Comparison of ENCODE assay signal across 9 mouse cellular contexts in the genomic region with DNA sequence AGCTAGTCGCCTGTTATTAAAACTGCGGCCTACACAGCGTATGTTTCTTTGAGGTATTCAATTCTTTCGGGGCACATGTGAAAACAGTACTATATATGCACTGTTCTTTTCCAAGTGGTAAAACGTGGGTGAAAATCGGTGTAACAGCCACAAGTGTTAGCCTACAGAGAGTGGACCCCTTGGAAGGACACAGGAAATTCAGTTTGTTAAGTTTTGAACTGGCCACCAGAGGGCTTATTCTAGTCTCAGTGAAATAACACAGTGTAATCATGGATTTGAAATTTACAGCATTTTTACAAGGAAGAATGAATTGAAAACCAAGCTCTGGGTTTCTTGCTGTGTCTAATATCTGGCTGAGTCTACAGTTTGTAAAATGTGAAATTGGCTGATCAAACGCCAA.
DNase-seq lines count a peak whose midpoint lies in the region; ATAC-seq lines count a peak whose summit lies in the region.
"Had no signal": no experiment of that assay in that cellular context is flagged by ENCODE, and none has a peak within 500 bp of the region (broad histone marks: within the 10 kb centered on the region; RNA-seq: fewer than 3 reads in every experiment).

No protein-coding gene starts in this region.

- DNase-seq in adrenal gland, postnatal 14 days: peak; percentile 10
- no peak for DNase-seq in adrenal gland, adult 2 months
- peak; percentile 42 for DNase-seq in kidney, adult 9 months
- no peak for DNase-seq in kidney, adult 11 months
- DNase-seq in NIH3T3 (ENCODE audit: low read depth): peak; percentile 71
- no peak for DNase-seq in liver, embryonic 11.5 days (ENCODE audit: low spot score)
- no peak for DNase-seq in right cerebral cortex, adult 2 months (ENCODE audit: low spot score in 2 of 2)

- H3K4me1 ChIP-seq in liver, embryonic 11.5 days (replicated peaks; ENCODE audit: control insufficient read depth, insufficient read depth, low read length): no peaks in the 10 kb centered on the region
- H3K4me1 ChIP-seq in midbrain, embryonic 13.5 days (replicated peaks): no peaks in the 10 kb centered on the region

- no peak for ATAC-seq in liver, embryonic 11.5 days (replicated peaks; ENCODE audit: low FRiP score)
- no peak for ATAC-seq in midbrain, embryonic 13.5 days

- H3K36me3 ChIP-seq in liver, embryonic 11.5 days (ENCODE audit: control insufficient read depth, insufficient read depth, low read length): no peaks in the 10 kb centered on the region
- H3K36me3 ChIP-seq in midbrain, embryonic 13.5 days: no peaks in the 10 kb centered on the region
- H3K36me3 ChIP-seq: lung, embryonic 15.5 days had no signal

- H3K9me3 ChIP-seq in liver, embryonic 11.5 days (ENCODE audit: control insufficient read depth, low read length): no peaks in the 10 kb centered on the region
- H3K9me3 ChIP-seq in midbrain, embryonic 13.5 days: no peaks in the 10 kb centered on the region
- H3K9me3 ChIP-seq: lung, embryonic 15.5 days had no signal

- 76% methylated on average over 7 of the region's 7 CpGs for WGBS in liver, embryonic 11.5 days
- WGBS in midbrain, embryonic 13.5 days: 85% methylated on average over 7 of the region's 7 CpGs

- no peak overlapping the region for H3K9ac ChIP-seq in liver, embryonic 11.5 days (ENCODE audit: low read depth, low read length)
- H3K9ac ChIP-seq in midbrain, embryonic 13.5 days (replicated peaks): no peak overlapping the region
- H3K9ac ChIP-seq: lung, embryonic 15.5 days had no signal

- H3K4me2 ChIP-seq in liver, embryonic 11.5 days: peak overlapping the region; percentile 5; the same call in 1 of the 2 replicates
- H3K4me2 ChIP-seq in midbrain, embryonic 13.5 days (replicated peaks): no peak overlapping the region
- H3K4me2 ChIP-seq: lung, embryonic 15.5 days had no signal

- H3K27ac ChIP-seq in liver, embryonic 11.5 days (ENCODE audit: low read depth, low read length): 0 out of 2 replicates have a peak overlapping the region, but pooled peaks have one; percentile 46
- no peak overlapping the region for H3K27ac ChIP-seq in midbrain, embryonic 13.5 days
- H3K27ac ChIP-seq: lung, embryonic 15.5 days had no signal

- no peaks in the 10 kb centered on the region for H3K27me3 ChIP-seq in liver, embryonic 11.5 days (replicated peaks; ENCODE audit: control insufficient read depth, insufficient read depth, low read length)
- peaks cover 3% of the 10 kb centered on the region; the same call in 1 of the 2 replicates for H3K27me3 ChIP-seq in midbrain, embryonic 13.5 days
- H3K27me3 ChIP-seq: lung, embryonic 15.5 days had no signal

- H3K4me3 ChIP-seq in liver, embryonic 11.5 days (ENCODE audit: low read depth, low read length): no peak overlapping the region
- H3K4me3 ChIP-seq in midbrain, embryonic 13.5 days (replicated peaks): no peak overlapping the region
- H3K4me3 ChIP-seq: lung, embryonic 15.5 days had no signal

Comparison
In these comparisons a context has a peak if more than half of its experiments do, and no peak if none do; other contexts are left out.
1. DNase-seq: peak in adrenal gland, postnatal 14 days (single experiment), kidney, adult 9 months (single experiment) and NIH3T3 (single experiment); none in adrenal gland, adult 2 months (single experiment), kidney, adult 11 months (single experiment), liver, embryonic 11.5 days (single experiment) and right cerebral cortex, adult 2 months (0 of 2).